In genomic region chr1:184734067-184734830, GRCm38 (mm10) we compare ENCODE assay signal across 9 mouse cellular contexts. TPM values are rescaled to one million over a fixed set of nuclear protein-coding genes. Genes with fewer than 3 reads are reported as not detected.
DNase-seq lines count a peak whose midpoint lies in the region; ATAC-seq lines count a peak whose summit lies in the region.
"Had no signal": no experiment of that assay in that cellular context is flagged by ENCODE, and none has a peak within 500 bp of the region (broad histone marks: within the 10 kb centered on the region; RNA-seq: fewer than 3 reads in every experiment).

No protein-coding gene starts in this region.

- 4% methylated on average over 25 of the region's 27 CpGs for WGBS in heart, embryonic 15.5 days
- WGBS in liver, embryonic 12.5 days (ENCODE audit: insufficient replicate concordance) = 2% methylated on average over 27 of the region's 27 CpGs
- WGBS in neural tube, embryonic 12.5 days = 1% methylated on average over 27 of the region's 27 CpGs

- H3K9me3 ChIP-seq in heart, embryonic 15.5 days (replicated peaks) = no peaks in the 10 kb centered on the region
- H3K9me3 ChIP-seq in liver, embryonic 12.5 days (replicated peaks) = no peaks in the 10 kb centered on the region
- no peaks in the 10 kb centered on the region for H3K9me3 ChIP-seq in neural tube, embryonic 12.5 days

- ATAC-seq in CD4-positive, CD25-positive, alpha-beta regulatory T cell, adult 4 months = peak; percentile 27
- ATAC-seq in heart, embryonic 15.5 days (replicated peaks; ENCODE audit: insufficient number of reproducible peaks, insufficient read depth, low FRiP score, low read depth) = no peak
- no peak for ATAC-seq in liver, embryonic 12.5 days
- ATAC-seq in neural tube, embryonic 12.5 days (ENCODE audit: low FRiP score, low read depth) = no peak

- DNase-seq in cerebellum, postnatal 25 days = peak; percentile 22 to 37
- DNase-seq in cerebellum, adult 8-10 months = no peak
- DNase-seq in cerebellum, postnatal 14 days = no peak
- DNase-seq in cerebellum, adult 9-11 months = no peak

- no peak overlapping the region for H3K9ac ChIP-seq in heart, embryonic 15.5 days
- H3K9ac ChIP-seq in liver, embryonic 12.5 days = no peak overlapping the region
- H3K9ac ChIP-seq in neural tube, embryonic 12.5 days = no peak overlapping the region

- peak overlapping the region; percentile 95 for H3K4me2 ChIP-seq in heart, embryonic 15.5 days
- H3K4me2 ChIP-seq in liver, embryonic 12.5 days = peak overlapping the region; percentile 97
- peak overlapping the region; percentile 86 for H3K4me2 ChIP-seq in neural tube, embryonic 12.5 days (replicated peaks)

- peaks cover 30% of the 10 kb centered on the region for H3K4me1 ChIP-seq in heart, embryonic 15.5 days (replicated peaks)
- peaks cover 33% of the 10 kb centered on the region for H3K4me1 ChIP-seq in liver, embryonic 12.5 days
- peaks cover 17% of the 10 kb centered on the region for H3K4me1 ChIP-seq in neural tube, embryonic 12.5 days

- H3K27me3 ChIP-seq in heart, embryonic 15.5 days = peaks cover 71% of the 10 kb centered on the region
- H3K27me3 ChIP-seq in liver, embryonic 12.5 days (replicated peaks) = peaks cover 97% of the 10 kb centered on the region
- H3K27me3 ChIP-seq in neural tube, embryonic 12.5 days (replicated peaks) = peaks cover 94% of the 10 kb centered on the region

- H3K36me3 ChIP-seq in heart, embryonic 15.5 days = no peaks in the 10 kb centered on the region
- 0 out of 2 replicates have a peak, but pooled peaks cover 6% of the 10 kb centered on the region for H3K36me3 ChIP-seq in liver, embryonic 12.5 days
- H3K36me3 ChIP-seq in neural tube, embryonic 12.5 days = no peaks in the 10 kb centered on the region

- peak overlapping the region; percentile 43; the same call in 1 of the 2 replicates for H3K27ac ChIP-seq in heart, embryonic 15.5 days
- H3K27ac ChIP-seq in liver, embryonic 12.5 days = no peak overlapping the region
- no peak overlapping the region for H3K27ac ChIP-seq in neural tube, embryonic 12.5 days

- H3K4me3 ChIP-seq in heart, embryonic 15.5 days = peak overlapping the region; percentile 72
- peak overlapping the region; percentile 71 for H3K4me3 ChIP-seq in liver, embryonic 12.5 days
- no peak overlapping the region for H3K4me3 ChIP-seq in neural tube, embryonic 12.5 days
- H3K4me3 ChIP-seq: erythroblast, embryonic 14.5 days had no signal

RNA-seq across cellular contexts. Expression of gene Hlx, which starts 1.8 kb away (rescaled TPM):
- not detected for polyA plus RNA-seq in CD4-positive, CD25-positive, alpha-beta regulatory T cell, adult 4 months (2017; shearing (Covaris generic))
- polyA plus RNA-seq in heart, embryonic 15.5 days (2015; fragmentation: Nextera tagmentation; extraction: Ambion mirVana) = 10.9 and 12.0 TPM in 2 replicates
- 26.5 and 31.2 TPM in 2 replicates for polyA plus RNA-seq in liver, embryonic 12.5 days (2016; fragmentation: Nextera tagmentation; extraction: Ambion mirVana)
- 12.9 and 13.0 TPM in 2 replicates for polyA plus RNA-seq in neural tube, embryonic 12.5 days (2016; fragmentation: Nextera tagmentation; extraction: Ambion mirVana)

Comparison
In these comparisons a context has a peak if more than half of its experiments do, and no peak if none do; other contexts are left out.
1. DNase-seq: peak in cerebellum, postnatal 25 days (2 of 2); none in cerebellum, adult 8-10 months (single experiment), cerebellum, postnatal 14 days (0 of 2) and cerebellum, adult 9-11 months (single experiment).
2. RNA of gene Hlx, which starts 1.8 kb away (polyA plus RNA-seq): 26.5 to 31.2 TPM in liver, embryonic 12.5 days, 12.9 to 13.0 TPM in neural tube, embryonic 12.5 days and 10.9 to 12.0 TPM in heart, embryonic 15.5 days; not detected in CD4-positive, CD25-positive, alpha-beta regulatory T cell, adult 4 months; every median in the first group is over 10 times any median in the second.
3. Peak in every context shown above with its lines, with median percentiles within 50 percentile points of each other: H3K4me2 ChIP-seq.